Mouse (Mus musculus) neural tube, embryonic 10.5 days (tissue): Measurements from ENCODE around the gene Stard13.

Experiments
- DNase-seq: peaks from one replicate; pipeline ENCODE4 v3.0.0-alpha.2; 2017; ENCODE audit warnings: low spot score; ENCODE audit errors: extremely low spot score

The Stard13 gene

DNA sequence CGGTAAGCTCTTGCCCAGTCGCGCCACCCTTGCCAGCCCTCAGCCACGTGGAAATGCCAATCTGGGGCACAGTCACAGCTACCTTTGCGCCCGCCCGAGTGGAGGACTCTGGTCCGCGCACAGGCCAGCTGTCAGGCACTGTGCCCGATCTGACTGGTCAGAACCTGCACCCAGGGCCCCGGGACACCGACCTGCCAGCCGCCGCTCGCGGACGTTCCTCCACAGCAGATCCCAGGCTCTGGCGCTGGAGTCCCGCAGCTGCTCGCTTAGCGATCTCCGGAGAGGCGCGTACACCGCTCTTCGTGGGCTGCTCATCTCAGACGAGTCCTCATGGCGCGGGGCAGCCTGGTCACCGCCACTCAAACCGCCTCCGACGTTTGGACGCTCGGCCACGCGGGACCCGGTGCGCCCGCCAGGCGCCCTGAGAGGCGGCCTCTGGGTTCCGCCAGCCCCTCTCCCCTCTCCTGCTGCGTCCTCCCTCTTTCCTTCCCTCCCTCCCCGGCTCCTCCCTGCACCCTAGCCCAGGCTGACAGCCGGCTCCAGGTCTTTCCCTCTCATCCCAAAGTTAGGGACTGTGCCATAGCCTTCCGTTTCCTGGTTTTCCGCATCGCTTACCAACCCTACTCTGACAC, at the start of gene Stard13:
Stard13 (minus strand) TSS at position 437 of the 632 bp plus-strand sequence.
- DNase-seq = peak; percentile 61

DNA sequence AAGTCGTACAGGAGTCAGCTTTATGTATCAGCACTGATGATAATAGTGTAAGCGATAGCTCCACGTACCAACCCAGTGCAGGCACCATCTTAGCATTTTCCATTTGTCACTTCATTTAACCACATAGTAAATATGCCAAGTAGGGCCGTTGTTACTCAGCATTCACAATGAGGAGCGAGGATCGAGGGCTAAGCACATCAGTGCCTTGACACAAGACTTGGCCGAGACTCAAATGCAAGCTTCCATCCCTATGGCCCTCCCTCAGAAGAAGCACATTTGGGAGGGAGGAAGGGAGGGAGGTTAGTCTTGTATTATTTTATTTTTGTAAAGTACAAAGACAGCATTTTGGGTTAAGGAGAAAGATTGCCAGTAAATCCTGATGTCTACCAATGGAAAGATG, 45.9 kb upstream of the Stard13 start:
- no peak for DNase-seq

DNA sequence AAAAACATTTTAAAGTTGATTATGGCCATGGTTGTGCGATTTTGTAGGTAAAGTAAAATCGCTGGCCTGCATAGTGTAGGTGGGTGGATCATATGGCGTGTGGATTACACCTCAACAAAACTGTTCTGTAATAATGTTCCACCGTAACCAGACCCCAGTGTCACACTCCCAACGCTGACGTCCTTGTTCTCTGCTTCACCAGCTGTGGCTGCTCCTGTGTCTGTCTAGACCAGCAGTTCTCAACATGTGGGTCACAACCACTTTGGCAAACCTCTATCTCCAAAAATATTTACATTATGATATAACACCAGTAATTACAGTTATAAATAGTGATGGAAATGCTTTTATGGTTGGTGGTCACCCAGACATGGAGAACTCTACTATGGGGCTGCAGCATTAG, 44.3 kb upstream of the Stard13 start:
- no peak for DNase-seq

DNA sequence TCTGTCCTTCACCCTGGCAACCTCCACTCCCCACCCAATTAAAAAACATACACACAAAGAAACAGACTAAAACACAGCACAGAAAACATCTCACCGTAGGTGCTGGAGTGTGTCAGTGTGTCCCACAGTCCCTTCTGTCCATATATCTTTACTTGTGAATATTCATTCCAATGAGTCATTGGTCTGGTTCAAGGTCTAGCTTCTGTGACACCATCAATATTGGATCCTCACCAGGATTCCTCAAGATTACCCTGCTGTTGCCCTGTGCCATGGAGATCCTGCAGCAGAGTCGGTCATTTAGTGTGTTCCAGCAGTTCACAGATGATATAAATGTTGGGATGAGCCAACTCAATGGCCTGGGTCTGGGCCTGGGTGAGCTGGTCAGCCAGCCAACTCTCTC, 42.4 kb upstream of the Stard13 start:
- DNase-seq = no peak

DNA sequence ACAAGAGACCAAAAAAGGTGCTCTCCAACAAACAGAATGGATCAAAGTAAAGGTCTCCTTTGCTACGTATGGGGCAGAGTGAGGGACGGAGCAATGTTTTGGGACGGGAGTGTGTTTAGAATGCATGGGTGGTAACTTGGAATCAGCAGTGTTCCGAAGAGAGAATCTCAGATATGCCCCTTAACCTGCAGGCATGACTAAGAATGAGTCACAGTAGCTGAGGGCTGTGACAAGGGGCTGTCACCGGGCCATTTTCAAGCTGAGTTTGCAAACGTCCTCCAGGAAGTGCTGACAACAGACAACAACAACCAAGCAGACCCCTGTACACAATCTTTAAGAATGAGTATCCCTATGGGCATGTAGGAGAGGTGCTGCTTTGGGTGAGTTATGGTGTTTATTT, 40.6 kb upstream of the Stard13 start:
- DNase-seq = no peak

DNA sequence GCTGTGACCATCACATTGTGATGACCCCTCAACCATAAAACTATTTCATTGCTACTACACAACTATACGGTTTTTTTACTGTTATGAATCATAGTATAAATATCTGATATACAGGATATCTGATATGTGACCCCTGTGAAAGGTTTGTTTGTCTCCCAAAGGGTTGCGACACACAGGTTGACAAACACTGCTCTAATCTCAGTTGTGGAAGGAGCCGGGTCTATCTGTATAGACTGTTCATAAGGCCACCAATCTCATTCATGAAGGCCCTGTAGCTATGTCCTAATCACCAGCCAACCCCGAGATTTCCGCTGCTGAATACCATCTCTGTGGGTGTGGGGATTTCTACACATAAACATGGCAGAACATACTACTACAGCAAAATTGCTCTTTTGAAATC, 37.2 kb upstream of the Stard13 start:
- DNase-seq = no peak

DNA sequence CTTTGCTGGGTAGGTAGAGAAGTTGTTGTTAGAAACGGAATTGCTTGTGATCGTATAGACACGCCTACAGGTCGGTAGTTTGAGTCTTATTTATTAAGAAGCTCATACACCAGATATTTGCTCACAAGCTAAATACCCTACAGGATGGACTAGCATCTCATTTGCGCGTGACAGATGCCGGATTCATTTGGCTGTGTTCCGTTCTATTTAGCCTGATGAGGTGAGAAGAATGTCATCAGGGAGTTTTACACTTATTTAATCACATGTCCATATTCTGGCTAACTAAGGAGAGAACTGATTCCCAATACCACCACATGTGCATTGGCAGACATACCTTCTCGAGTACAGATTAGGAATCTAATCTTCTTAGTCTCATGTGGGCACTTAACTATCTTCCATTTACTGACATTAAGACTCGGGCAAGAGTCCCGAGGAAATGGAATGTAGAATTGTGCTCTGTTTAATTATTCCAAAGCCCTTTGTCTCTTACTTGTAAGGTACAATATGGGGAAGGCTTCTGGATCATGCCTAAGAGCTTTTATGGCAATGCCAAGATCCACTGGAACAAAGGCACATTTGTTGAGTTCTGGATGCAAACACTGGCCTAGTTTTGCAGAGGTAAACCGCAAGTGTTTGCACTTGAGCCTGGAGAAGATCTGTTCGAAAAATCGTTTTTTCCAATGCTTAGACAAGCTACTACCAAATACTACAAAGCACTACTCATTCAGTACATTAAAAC, 33.4 kb upstream of the Stard13 start:
- no peak for DNase-seq

DNA sequence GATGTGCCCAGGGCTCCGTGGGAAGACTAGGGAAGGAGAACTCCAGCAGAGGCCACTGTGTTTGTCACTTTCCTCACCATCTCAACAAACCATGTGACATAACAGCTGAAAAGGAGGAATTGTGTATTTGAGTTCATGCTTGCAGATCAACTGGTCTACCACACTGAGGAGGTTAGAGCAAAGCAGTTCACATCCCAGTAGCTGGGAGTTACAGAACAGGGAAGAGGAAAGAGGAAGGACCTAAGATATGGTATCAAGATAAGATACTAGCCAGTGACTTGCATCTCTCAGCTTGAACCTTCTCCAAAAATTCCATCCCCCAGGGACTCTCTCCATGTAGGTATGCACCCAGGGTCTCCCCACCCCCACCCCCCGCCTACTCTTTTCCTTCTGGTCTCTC, 27.9 kb upstream of the Stard13 start:
- no peak for DNase-seq

DNA sequence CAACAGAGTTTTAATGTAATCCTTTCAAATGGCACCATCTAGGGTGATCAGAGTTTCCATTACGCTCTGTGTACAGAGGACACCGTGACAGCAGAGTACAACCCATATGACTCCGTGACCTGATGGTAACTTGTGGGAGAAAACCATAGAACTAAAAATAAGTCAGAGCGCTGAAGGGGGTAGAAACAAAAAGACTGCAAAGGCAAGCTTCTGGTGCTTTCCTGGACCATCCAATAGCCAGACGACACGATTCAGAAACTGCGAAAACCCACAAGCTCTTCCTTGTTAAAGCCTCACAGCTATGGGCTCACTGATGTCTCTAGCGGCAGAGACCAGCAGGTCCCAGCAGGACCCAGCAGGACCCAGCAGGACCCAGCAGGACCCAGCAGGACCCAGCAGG, 18.6 kb upstream of the Stard13 start:
- DNase-seq = no peak

DNA sequence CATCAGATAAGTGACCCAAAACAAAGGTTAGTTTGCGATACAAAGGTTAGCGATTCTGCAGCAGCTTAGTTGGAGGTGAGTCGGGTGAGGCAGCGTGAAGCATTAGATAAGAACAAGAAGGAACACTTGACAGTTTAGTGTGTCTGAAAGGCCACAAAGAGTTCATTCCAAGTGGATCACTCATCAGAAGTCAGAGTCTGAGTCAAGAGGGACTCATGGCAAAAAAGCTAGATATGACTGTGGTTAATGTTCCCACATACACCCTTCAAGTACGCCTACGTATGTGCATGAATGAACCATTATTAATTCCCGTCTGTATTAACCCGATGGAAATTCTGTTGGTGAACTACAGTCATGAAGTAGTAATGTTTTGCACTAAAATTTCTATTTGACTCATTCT, 18.0 kb upstream of the Stard13 start:
- DNase-seq = no peak

DNA sequence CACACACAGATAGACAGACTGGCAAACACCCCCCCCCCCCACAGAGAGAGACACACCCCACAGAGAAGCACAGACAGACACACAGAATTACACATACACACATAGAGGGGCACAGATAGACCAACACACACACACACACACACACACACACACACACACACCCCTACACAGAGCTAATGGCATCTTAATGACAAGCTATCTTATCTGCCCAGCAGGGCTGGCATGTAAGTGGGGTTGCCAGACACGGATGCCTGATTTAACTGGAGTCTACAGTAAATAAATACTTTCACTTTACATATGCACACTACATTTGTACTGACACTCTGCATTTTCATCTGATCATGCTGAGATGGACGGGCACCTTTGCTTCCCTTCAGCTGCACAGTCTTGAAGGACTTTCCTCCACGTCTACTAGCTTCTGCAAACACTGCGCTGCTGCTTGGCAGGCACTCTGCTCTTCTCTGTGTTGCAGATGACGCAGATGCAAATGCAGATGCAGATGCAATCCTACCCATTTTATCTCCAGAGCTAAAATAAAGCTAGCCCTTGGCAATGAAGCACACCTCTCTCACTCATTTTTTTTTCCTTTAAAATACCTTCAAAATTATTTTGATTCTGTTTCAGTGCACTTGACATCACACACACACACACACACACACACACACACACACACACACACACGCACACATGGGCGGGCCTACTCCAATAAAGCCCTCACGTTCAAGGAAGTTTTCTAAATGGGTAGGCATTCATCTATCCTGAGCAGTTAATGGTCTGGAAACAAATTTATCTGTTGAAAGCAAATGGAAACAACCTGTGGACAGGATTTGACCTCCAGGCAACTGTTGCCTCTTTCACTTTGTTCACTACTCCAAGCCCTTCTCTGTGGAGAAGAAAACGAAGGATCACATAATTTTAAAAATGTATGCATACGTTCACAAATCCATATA, 15.3 kb upstream of the Stard13 start:
- no peak for DNase-seq

DNA sequence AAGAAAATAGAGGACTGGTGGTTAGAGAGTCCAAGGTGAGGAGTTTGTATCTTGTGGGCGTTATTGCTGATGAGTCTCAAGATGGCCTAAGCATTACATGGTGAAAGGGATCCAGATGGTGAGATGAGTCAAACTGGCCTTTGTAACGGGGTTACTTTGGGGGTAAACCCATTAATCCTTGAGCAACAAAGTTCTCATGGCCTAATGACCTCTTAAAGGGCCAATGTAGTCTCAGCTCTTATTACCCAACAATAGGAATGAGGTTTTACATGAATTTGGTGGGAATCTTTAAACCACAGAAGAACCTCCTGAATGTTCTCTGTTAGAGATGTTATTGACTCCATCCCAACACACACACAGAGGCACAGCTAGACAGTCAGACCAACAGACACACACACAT, 14.4 kb upstream of the Stard13 start:
- DNase-seq = no peak

DNA sequence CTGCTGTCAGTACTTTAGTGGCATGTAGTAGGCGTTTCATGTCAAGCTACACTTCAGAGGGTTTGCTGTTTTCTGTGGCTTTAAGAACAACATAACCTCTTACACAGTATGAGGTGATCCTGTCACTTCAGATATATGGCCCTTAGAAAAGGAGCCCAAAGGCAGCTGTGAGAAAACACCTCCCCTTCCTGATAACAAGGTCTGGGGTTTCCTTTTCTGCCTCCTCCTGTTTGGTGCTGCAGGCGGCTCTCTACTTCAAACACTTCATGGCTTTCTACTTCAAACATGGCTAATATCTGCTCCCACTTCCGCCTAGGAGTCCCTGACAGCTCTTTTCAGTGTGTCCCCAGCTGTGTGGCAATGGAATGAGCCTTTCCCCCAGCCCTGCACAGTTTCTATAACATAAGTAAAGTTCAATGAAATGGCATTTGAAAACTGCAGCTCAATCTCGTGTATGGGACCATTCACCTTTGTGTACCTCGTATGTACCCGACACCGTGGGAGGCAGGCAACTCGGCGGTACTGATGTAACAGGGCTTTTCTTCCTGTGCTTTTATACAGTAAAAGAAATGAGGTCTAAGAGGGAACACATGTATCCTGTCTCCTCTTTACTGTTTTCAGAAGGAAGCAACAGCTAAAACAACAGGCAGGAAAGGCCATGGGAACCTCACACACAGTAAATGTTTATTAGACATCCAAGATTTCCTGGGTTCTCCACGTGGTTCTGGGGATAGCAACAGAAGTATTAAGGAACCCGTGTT, 13.7 kb upstream of the Stard13 start:
- DNase-seq = peak; percentile 35

DNA sequence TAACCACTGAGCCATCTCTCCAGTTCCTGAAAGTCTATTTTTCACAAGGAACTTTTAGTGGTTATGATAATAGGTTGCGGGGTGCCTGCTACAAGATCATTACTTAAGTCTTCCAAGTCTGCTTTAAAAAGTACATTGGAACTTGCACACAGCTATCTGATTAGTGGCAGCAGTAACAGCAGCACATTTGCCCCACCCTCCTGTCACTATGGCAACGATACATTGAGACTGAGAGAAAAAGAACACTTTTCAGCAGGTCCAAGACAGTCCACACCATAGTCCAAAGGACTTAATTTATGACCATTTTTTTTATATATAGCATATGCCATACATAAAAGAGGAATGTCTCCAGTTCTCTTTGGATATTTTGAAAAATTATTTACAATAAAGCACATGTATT, 12.7 kb upstream of the Stard13 start:
- DNase-seq = no peak

DNA sequence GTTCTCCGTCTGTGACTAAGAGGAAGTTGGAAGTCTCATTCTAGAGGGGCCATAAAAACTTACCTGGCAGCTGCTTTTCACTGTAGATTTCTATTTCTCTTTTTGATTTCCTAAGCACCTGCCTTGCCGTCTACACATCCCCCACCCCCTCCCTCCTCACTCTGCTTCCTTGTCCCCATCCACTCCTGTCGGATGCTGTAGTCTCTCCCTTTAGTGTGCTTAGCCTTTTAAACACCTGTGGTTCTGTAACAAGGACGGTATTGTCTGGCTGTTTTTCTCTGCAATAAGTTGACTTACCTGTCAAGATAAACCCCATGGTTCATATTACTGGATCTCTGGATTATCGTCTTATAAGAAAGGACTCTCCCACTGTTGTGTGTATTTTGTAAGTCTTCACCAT, 11.9 kb upstream of the Stard13 start:
- no peak for DNase-seq

DNA sequence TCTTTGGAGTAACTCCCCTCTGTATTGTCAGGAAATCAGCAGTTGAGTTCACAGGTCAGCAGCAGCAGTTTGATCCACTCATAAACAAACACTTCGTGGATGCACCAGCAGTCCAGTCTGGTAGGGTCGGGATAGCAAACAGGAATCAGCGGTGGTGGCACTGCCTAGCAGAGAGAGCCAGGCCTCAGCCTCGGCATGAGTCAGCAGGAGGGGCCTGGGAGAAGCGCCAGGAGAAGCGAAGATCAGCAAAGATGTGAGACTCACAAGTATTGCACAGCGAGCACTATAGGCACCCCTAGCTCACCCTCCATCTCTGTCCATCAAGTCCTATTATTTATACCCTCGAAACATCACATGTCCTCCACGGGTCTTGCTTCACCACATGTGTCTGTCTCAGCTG, 5.1 kb upstream of the Stard13 start:
- DNase-seq = no peak

DNA sequence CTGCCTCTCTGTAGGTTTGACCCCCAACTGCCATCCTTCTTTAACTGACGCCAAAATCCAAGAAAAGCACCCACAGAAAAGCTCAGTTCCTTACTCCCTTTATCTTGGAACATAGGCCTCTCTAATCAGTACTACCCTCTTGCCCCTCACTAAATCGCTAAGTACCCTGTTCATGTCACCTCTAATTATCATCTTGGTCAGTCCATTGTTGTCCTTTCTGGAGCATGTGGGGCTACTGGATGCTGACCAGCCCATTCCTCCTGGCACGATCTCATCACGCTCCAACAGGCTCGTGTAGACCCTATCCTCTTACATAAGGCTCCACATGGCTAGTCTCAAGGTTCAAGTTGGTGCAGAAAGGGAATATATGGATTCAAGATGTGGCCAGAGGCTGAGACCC, 2.8 kb upstream of the Stard13 start:
- no peak for DNase-seq

DNA sequence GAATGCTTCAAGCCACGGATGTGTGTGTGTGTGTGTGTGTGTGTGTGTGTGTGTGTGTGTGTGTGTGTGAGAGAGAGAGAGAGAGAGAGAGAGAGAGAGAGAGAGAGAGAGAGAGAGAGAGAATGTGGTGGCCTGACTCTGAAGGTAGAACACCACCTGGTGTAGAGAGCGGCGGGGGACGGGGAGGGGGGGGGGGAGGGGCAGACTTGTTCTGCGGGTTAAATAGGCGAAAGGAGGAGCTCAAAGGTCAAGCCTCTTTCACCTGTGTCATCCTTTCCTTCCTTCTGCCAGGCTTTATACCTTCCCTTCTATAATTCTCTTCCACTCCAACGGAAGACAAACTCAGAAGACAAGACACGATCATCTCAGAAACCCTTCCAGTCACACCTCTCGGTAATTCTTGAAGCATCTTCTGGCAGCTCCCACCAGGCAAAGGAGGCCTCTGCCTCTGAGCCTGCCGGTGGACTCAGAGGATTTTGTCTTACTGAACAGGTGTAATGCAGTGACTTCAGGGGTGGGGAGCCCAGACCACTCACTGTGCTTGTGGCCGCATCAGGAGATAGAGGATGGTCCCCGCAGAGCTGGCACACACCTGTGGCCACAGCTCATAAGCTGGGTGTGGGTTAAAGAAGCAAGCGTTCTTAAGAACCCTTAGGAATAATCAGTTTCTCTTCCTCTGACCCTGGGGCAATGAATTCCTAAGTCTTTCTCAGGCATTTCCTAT, 898 bp downstream of the Stard13 start:
- DNase-seq = no peak

DNA sequence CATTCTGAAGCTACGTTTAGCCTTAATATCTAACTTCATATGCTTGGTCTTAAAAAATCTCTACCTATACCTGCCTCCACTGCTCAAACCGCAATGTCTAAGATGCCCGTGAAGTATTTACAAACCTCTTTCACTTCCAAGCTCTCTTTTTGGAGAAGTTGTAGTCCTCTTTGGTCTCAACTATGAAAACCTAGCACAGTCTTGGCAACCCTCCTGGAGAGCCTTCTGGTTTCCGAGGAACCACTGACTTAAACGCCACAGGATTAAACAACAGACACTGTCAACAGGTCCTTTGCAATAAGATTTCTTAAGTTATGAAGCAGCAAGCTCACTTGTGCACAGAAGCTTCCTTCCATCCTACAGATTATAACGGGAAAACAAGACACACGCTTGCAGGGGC, 1.8 kb downstream of the Stard13 start:
- DNase-seq = no peak

DNA sequence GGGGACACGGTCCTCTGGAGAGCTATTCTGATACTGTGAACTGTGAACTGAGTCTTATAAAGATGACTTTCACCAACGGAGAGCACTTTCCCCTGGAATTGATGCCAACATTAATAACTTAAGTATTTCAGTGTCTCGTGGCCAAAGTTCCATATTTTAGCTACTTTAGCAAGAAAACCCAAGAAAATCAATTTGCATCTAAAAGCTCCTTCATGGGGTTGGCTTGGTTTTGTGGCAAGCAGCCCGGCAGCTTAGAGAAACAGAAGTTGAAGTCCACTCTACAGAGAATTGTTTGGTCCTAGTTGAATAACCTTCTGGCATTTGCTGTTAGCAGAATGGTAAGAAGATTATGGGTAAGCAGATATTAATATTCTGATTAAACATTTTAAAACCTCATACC, 2.2 kb downstream of the Stard13 start:
- DNase-seq = no peak

DNA sequence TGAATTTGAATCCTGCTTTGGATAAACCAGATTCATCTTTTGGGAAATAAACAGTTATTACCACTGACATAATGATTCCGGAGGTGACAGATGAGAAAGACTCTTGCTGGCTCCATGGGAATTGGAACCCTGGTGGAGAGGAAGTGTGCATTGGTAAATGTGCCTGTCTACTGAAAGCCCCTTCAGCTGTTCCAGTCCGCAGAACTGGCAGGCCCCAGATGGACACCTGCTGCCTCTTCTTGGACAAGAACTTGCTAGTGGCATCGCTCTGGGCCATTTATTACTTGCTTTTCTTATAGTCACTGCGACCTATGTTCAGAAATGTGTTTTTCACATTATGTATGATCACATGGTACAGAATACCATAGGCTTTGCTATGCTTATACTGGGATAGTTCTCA, 3.2 kb downstream of the Stard13 start:
- no peak for DNase-seq
